Mouse (Mus musculus): ENCODE results near the gene Sccpdh.
"Not testable (repeated sequence)": the region's sequence is repeated elsewhere in the genome, so short reads cannot be mapped to it uniquely, and the experiment has no call there.

The Sccpdh gene

DNA sequence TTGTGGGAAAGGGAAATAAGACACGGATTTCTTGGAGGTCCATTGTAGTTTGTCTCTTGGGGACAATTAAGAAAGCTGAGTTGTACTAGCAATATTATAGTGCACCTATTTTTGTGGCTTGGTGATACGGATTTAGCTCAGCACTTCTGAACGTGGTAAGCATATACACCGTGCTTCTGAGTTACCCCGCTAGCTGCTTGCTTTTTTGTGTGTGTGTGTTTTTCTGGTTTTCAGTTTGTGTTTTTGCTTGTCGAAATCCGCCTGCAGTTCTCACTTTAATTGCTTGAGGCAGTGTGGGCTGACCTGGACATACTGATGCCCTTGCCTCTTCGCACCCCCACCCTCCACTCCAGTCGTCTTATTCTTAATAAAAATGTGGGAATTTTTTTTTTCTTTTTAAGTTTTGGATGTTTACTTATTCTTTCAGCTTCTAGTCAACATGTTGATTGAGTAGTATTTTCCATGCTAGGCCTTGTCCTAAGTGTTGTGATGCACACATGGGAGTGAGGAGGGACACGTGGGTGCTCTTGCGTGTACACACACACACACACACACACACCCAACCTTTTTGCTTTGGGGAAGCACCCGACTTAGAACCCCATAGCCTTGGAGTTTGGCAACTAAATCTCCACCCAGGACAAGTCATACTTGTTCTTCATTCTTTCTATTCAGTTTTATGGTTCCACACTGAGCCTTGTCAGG lies 977 bp downstream of the Sccpdh start:
- DNase-seq: peak; percentile 47

DNA sequence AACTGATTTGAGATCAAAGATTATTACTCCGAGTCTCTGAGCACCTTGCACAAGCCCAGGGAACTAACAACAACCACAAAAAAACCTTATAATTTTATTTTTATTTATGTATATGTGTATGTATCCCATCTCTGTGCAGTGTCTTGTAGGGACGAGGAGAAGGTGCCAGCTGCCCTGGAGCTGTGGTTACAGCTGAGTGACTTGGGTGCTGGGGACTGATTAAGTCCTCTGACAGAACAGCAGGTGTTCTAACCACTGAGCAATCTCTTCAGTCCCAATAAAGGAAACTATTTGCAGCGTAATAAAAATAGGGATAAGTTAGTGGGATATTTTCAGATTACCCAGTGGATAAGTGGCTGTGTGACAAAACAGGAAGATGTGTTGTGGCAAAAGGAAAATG lies 6.3 kb downstream of the Sccpdh start:
- no peak for DNase-seq

DNA sequence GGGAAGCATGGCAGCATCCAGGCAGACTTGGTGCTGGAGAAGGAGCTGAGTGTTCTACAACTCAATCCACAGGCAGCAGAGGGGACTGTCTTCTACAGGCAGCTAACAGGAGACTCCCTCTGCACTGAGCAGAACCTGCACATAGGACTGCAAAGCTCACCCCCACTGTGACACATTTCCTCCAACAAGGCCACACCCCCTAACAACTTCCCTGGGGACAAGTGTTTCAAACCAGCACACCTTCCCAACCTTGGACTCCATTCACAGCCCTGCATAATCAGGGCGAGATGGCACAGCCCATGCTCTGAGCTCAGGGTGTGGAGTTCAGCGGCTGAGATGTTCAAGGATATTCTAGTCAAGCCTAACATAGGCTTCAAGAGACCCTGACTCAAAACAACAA lies 9.0 kb downstream of the Sccpdh start:
- no peak for DNase-seq

DNA sequence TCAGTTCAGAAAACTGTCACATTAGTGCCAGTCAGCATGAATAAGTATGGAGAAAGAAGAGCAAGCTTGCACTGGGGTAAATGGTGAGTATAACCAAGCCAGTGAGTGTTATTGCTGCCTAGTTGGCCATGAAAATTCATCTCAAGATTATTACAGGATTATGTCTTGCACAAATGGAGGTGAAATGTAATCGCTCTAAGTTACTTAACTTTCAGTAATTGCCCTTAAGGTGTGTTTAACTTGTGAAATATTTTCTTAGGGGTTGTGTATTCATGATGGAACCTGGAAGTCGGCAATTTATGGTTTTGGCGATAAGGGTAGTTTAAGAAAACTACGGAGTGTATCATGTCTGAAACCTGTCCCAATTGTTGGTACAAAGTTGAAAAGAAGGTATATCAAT lies 11.3 kb downstream of the Sccpdh start:
- DNase-seq: no peak

DNA sequence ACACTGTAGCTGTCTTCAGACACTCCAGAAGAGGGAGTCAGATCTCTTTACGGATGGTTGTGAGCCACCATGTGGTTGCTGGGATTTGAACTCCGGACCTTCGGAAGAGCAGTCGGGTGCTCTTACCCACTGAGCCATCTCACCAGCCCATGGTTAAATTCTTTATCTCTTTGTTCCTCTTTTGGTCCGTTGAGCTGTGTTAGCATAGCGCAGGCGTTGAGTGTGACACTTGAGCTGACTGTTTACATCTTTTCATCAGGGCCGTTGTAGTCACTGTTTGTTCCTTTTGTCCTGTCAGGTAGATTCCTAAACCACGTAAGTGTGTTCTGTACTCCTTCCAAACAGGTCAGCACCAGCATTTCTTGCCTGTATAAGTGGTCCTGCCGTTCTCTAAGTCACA lies 14.7 kb downstream of the Sccpdh start:
- not testable (repeated sequence) for DNase-seq

DNA sequence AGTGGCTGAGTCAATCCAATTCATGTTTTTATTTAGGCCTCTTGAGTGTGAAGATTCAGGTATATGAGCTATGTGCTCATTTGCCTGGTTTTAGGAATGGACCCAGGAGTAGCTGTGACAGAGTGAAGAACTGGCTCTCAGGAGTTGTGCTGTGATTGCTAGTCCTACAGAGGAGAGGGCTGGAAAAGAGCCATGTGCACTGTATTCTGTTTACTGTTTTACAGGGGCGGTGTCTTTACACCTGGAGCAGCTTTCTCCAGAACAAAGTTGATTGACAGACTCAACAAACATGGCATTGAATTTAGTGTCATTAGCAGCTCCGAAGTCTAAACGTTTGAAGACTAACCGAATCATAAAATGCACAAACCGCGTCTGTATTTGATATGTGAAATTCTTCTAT lies 18.3 kb downstream of the Sccpdh start:
- DNase-seq: no peak

DNA sequence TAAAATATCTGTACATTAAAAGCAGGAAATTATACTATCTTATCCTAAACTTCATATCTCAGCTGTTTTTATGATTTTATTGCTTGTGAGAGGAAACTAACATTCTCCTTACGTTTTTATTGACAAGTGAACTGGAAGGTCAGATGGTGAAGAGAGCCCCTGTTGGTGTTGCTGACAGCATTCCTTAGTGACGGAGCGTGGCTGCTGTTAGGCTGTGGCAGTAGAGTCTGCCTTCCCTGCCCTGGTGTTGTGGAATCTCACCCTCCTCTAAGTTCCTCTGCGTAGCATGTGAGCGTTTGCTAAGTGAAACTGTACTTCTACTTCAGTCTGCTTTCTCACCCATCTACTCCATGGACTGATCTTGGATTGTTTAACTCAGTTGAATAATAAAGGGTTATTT lies 18.8 kb downstream of the Sccpdh start:
- DNase-seq: no peak

DNA sequence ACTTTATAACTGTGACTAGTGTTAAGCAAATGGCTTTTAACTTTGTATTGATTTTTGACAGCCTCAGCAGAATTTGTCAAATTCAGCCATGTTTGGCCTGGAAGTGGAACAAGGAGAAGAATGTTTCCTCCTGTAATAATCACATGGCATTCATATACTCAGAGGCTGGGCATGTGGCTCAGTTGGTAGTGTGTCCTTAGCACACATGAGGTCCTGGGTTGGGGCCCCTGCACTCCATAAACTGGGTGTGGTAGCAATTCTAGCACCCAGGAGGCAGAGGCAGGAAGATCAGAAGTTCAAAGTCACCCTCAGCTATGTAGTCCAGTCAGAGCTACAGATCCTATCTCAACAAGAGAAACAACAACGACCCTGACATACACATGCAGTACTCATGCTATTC lies 19.3 kb downstream of the Sccpdh start:
- no peak for DNase-seq

DNA sequence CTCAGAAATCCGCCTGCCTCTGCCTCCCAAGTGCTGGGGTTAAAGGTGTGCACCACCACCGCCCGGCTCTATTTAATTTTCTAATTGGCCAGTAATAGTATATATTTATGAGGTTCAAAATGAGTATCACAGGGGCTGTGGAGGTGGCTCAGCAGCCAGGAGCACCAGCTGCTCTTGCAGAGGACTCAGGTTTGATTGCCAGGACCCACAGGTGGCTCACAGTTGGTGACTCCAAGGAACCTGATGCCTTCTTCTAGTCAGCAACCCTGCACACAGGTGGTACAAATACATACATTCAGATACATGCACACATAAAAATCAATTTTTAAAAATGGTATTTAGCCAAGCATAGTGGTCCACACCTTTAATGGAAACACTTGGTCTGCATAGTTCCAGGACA lies 20.0 kb downstream of the Sccpdh start:
- DNase-seq: no peak

DNA sequence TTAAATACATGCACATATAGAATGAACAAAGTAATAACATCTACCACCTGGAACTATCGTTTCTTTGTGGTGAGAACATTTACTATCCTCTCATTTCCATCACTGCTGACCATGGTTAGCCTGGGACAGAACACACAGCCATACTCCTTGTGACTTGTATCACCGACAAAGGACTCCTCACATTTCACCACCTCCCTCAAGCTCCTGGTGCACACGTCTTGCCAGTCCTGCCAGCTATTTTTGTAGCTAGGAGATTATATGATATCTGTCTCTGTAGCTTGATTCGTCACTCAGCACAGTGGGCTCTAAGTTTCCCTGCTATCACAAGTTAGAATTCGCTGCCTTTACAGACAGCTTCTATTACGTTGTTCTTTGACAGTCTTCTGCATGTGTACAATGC lies 20.4 kb downstream of the Sccpdh start:
- no peak for DNase-seq

DNA sequence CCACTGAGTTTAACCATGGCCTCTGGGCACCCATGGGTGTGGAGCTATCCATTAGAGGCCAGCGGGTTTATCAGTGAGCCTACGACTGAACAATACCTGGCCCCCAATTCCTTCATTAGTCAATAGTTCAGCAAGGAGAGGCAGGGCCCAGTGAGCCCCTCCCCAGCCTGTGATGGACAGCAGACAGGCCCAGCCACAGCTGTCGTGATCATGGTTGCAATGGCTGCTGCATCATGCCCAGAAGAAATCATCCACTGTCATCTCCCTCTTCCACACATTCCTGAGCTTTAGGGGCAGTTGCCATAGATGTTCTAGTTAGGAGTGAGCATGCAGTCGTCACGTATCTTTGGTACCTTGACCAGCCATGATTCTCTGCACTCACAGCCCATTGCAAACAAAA lies 20.9 kb downstream of the Sccpdh start:
- DNase-seq: no peak

DNA sequence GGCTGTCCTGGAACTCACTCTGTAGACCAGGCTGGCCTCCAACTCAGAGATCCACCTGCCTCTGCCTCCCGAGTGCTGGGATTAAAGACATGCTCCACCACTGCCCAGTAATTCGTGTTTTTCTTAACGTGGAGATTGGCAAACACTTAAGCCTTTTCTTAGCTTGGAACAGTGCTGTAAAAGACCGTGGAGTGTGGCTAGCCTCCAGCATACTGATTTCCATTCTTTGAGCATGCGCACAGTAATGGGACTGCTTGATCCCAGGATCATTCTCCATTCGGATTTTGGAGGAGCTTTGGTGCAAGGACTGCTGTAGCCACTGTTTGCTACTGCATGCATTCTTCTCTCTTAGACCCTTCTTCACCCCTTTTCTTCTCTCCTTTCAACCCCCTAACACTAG lies 21.5 kb downstream of the Sccpdh start:
- DNase-seq: no peak

DNA sequence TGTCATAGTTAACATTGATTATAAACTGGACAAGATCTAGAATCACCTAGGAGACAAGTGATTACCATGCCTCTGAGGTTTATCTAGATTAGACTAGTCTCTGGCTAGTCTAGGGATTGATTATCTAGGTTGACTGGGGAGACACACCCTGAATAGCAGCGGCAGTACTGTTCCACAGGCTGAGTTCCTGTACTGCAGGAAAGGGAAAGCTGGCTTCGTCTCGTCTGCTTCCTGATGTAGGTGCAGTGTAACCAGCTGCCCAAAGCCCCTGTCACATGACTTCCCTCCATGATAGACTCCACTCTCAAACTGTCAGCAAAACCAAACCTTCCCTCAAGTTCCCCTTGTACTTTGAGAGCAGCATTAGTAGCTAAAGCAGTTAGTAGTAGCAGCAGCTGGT lies 36.1 kb downstream of the Sccpdh start:
- no peak for DNase-seq

DNA sequence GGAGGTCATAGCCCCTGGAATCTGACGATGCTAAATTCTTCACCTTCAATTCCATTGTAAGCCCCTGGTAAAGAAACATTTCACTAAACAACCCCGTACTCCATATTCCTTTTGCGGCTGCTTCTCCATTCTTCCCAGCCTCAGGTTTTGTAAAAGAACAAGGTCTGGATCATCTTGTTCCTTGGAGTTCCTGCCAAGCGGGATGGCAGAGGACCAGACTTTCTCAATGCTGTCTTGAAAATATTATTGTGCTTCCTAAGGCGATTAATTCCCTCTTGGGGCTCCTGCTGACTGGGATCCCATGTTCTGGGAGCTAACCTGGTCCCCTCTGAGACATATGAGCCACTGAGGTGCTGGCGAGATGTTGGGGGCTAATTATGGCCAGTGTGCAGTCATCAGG lies 37.1 kb downstream of the Sccpdh start:
- no peak for DNase-seq

DNA sequence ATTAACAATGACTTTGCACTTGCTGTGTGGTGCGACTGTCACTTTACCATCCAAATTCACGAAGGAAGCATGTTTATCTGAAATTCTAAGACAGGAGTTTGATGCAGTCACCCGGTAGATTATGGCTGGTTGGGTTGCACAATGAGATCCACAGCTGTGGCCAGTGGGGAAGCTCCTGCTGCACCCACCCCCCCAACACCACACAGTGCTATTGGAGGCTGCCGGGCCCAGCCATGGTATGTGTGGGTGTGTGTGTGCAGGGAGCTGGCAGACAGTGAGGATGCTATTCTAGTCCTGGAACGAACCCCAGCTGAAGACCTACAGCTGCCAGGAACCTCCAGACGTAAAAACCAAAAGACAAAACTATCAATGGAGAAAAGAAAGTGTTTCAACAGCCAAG lies 41.4 kb downstream of the Sccpdh start:
- DNase-seq: no peak

DNA sequence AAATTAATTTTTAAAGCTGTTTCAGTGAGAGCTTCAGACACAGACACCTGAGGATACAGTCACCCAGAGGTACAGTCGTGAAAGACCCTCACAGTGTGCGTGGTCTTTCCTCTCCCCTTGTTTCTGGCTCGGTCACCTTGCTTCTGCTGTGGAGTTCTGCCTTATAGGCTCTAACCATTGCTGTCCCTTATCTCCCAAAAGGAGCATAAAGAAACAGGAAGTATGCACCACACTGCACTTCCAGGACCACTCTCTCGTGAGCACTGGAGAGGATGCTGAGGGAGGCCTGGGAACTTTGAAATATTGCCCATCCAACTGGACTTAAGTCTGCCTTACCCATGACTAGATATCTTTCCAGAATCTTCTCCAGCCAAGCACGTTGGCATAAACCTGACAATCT lies 42.7 kb downstream of the Sccpdh start:
- no peak for DNase-seq

DNA sequence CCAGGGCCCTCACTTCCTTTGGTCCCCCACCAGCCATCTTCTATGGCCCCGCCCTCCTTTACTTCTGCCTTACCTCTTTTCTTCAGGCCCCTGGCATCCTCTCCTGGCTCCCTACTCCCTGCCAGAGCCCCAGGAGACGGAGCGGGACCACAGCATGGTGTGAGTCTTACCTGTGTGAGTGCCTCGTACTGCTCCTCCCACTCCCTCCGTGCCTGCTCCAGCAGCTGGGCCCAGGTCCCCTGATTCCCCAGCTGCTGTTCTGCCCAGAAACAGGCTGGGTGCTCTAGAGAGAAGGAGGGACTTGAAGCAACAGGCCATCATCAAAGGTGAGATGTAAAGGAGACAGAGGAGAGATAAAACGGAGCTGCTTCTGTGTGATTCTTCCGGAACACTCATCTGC lies 44.6 kb downstream of the Sccpdh start:
- DNase-seq: no peak

DNA sequence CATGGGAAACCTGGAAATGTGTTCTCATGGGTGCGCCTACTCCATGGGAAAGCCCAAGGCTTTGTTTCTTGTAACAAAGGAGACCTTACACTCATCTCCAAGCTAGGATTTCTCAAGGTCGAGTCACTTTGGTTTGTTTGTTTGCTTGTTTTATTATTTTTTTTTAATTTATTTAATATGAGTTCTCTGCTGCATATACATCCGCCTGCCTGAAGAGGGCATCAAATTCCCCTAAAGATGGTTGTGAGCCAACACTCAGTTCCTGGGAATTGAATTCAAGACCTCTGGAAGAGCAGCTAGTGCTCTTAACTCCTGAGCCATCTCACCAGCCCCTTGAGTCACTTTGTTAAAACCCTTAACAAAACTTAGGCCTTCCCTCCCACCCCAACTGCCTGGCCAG lies 45.4 kb downstream of the Sccpdh start:
- DNase-seq: no peak

DNA sequence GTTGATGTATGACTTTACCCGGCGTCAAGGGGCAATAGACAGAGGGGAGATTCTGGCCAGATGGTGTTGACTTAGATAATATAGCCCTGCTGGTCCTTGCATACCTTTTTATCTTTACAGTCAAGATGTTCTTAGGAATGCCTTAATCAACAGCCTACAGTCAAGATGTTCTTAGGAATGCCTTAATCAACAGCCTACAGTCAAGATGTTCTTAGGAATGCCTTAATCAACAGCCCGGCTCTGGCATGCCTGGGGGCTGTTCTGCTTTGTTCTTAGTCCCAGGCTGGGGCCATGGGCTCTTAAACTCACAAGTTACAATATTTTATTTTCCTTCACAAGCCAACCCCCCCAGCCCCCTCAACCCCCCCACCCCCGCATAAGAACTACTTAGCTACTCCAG lies 47.3 kb downstream of the Sccpdh start:
- DNase-seq: not testable (repeated sequence)

DNA sequence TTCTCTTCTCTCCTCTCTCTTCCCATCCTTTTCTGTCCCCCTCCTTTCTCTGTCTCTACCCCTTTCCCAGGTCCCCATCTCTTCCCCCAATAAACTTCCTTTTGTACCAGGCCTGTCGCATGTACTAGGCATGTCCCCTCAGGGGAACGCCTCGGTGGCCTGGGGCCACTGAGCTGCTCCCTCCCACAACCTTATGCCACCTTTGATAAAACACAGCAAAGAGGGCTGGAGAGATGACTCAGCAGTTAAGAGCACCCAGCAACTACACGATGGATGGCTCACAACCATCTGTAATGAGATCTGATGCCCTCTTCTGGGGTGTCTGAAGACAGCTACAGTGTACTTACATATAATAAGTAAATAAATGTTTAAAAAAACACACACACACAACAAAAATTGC lies 47.8 kb downstream of the Sccpdh start:
- DNase-seq: no peak

DNA sequence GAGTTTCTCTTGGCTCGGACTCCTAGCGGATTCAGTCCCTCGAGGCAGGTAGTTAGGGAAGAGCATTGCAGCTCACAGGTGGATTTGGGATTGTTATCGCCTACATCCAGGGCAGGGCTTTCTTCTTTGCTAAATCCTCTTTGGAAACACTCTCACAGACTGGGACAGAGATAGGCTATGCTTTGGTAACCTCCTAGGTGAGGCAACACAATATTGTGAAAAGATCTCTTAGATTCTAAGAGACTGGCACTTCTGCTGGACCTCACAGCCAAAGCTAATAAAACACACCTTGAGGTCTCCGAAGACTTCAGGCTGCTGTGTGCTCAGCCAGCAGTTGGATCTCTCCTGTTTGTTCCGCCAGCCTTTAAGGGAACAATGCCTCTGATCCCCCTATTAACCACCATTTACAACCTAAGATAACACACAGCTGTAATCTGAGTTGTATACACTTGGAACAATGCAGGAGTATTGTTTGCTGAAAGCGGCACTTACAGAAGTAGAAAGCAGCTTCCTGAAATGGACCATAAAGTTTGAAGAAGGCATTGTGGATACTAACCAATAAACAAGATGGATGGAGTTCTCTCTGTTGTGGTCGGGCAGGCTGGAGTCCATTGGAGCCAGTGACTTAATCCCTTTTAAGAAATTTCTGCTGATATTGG lies 54.9 kb downstream of the Sccpdh start:
- DNase-seq: no peak

DNA sequence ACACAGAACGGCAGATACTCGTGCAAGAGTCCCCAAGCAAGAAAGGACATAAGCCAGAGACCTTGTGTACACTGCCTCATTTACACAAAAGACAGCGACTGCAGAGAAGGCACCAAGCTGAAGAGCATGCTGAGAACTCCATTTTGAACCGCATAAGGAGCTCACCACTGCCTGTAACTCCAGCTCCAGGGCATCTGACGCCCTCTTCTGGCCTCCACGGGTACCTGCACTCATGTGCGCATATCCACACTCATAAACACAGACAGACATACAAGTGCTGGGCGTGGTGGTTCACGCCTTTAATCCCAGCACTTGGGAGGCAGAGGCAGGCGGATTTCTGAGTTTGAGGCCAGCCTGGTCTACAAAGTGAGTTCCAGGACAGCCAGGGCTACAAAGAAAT lies 60.7 kb downstream of the Sccpdh start:
- DNase-seq: no peak

DNA sequence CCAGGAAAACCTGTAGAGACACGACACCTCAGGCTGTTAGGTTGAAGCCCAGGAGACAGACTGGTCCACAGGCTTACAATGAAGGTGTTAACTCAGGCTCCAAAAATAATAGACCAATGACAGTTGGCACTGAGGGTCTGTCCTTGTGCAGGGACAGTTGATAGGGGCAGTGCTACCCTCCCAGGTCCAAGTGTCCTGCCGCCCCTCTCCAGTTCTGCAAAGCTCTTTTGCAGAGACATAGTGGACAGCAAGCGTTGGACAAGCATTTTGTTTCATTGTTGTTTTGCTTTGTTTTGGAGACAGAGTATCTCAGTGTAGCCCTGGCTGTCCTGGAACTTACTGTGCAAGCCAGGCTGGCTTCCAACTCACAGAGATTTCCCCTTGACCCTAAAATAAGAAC lies 63.4 kb downstream of the Sccpdh start:
- DNase-seq: no peak

DNA sequence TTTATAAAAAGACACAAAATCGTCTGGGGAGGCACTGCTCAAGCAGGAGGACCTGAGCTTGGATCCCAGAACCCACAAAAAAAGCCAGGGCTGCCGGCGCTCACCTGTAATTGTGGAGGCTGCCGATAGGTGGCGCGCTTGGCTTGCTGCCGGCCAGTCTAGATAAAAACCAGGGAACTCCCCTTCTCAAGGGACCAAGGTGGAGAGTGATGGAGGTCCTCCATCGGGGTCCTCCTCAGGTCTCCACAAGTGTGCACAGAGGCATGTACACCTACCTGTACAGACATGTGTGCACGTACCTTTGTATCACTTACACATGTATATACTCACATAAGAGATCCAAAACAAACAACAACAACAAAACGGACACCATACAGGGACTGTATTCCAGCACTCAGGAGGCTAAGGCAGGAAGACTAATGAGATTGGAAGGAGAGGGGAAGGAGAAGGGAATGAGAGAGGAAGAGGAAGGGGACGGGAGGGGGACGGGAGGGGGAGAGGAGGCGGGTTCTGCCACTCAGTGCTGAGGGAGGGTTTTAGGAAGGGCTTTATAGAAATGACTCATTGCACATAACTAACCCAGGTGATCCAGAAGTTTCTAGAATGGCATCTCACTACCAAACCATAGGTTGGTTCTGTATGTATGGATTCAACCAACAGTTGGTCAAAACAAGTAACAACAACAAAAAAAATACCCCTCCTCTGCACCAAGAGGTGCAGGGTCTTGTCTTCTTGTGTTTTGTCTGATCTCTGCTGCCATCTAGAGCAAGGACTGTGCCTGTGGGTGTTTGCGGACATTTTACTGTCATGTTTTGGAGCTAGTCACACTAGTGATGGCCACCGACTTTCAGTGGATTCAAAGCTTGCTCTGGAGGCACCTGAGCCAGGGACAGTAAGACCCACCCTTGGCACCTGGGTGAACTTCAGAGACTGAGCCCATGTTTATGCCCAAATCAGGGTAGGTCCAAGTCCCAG lies 66.8 kb downstream of the Sccpdh start:
- peak; percentile 50 for DNase-seq
